Mouse (Mus musculus): Measurements from ENCODE around the gene Nudt5. TPM values are rescaled to one million over a fixed set of nuclear protein-coding genes. Genes with fewer than 3 reads are reported as not detected.
"Not testable (repeated sequence)": the region's sequence is repeated elsewhere in the genome, so short reads cannot be mapped to it uniquely, and the experiment has no call there.

The Nudt5 gene
- 1.5 and 16.9 TPM in 2 replicates for polyA plus RNA-seq (2012; ENCODE audit: insufficient read depth, low replicate concordance)

GRCm38 (mm10) chr2:5844873-5845631 is at the start of gene Nudt5, which contains the start of gene Cdc123:
TSS of gene Nudt5 (plus strand) at chr2:5845019.
TSS of gene Cdc123 (minus strand) at chr2:5845164.
- peak within 1 kb of the TSS; percentile 98 for H3K4me3 ChIP-seq (replicated peaks)
- H3K36me3 ChIP-seq (replicated peaks; ENCODE audit: low read length), result peaks cover 44% of the 10 kb centered on the region
- H3K4me1 ChIP-seq, result peaks cover 44% of the 10 kb centered on the region

DNA sequence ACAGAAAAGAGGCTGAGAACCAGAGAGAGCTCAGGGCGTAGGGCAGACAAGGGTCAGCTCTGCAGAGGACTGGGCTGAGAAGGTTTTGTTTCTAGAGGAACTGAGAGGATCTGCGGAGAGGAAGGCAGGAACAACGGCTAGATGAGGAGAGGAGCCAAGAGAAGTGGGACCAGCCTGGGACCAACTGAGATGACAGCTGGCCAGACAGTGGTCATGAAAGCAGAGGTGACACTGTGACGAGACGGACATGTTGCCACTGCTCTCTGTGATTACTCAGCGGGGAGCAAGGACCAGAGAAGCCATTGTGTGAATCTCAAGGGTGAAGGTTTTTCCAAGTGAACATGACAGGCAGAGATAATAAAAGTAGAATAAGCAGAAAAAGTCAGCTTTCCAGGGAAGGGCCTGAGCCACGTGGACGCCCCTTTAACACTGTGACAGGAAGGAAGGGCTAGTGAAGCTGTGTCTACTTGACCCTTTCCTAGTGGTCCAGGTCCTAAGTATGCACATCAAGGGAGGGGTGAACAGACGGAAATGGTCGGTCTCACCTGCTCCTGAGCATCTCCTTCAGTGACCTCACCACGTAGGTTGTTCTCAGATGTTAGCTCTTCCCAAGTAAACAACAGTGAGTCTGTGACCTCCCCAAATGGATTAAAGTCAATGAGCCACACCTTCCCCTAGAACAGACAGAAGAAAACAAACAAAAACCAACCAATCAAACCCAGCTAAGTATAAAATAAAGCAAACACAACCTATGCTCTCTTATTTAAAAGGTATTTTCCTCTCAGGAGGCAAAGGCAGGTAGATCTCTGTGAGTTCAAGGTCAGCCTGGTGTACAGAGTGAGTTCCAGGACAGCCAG is 46.8 kb upstream of the Nudt5 start:
- H3K36me3 ChIP-seq (replicated peaks; ENCODE audit: low read length), result peaks cover 96% of the 10 kb centered on the region

More at GRCm38 (mm10) chr2:5844873-5845631, at the start of gene Nudt5, which contains the start of gene Cdc123:
- Histone ChIP-seq H3K27me3 (replicated peaks) (no peaks in the 10 kb centered on the region), H3K9me3 (no peaks in the 10 kb centered on the region)
- peak; percentile 86; the same call in 1 of the 2 replicates for TF ChIP-seq FLI1 (IDR thresholded peaks at IDR 0.05; ENCODE audit: low read length)
- TF ChIP-seq GATA1 (IDR thresholded peaks at IDR 0.05; ENCODE audit: borderline replicate concordance, low read length), result no peak

DNA sequence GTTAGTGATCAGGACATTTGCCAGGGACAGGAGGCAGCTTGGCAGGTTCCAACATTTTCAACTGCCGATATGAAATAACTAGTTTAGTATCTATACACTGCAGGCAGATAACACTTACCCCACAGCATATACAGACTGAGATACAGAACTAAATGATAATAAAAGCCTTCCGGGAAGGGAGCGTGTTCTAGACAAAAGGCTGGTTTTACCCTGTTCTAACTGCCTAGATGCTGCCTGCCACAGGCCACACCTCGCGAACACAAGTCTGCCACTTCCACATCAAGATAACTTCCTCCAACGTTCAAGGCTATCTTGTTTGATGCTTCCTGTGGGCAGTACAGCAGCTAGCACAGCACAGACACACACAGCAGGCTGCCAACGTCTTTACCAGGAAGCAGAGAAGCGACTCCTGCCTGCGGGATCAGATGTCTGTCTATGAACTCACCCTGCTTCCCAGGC is 43.6 kb upstream of the Nudt5 start:
- H3K36me3 ChIP-seq (replicated peaks; ENCODE audit: low read length), result peaks cover 96% of the 10 kb centered on the region

More for the DNA sequence above, 46.8 kb upstream of the Nudt5 start:
- TF ChIP-seq FLI1 (IDR thresholded peaks at IDR 0.05; ENCODE audit: low read length), result no peak
- no peak for TF ChIP-seq GATA1 (IDR thresholded peaks at IDR 0.05; ENCODE audit: borderline replicate concordance, low read length)
- H3K9me3 ChIP-seq, result no peaks in the 10 kb centered on the region
- H3K4me3 ChIP-seq (replicated peaks), result no peak overlapping the region
- H3K4me1 ChIP-seq, result peaks cover 20% of the 10 kb centered on the region
- H3K27me3 ChIP-seq (replicated peaks), result no peaks in the 10 kb centered on the region

DNA sequence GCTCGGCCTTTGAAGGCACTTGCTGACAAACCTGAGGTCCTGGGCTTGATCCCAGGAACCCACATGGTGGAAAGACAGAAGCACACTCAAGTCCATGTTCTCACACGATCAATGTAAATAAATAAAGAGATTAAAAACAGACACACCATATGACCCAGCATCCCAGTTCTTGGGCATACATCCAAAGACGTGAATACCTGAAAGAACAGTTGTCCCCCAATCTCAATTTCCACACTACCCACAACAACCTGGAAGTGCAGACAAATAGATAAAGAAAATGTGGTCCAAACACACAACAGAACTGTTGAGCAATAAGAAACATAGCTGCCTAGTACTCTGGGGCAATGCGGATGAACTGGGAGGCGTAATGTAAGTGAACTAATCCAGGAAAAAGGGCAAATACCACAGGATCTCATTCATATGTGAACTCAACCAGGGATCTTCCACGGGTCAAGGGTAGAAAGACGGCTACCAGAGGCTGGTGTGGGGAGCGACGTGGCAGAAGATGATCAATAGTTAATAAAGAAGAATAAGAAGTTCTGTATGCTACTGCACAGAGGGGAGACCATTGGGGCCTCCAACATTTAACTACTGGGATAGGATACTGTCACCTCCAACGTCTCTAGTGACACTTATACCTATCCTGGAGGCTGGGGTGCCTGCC is 42.8 kb upstream of the Nudt5 start:
- Histone ChIP-seq H3K4me3 (replicated peaks) (no peak overlapping the region), H3K36me3 (replicated peaks; ENCODE audit: low read length) (peaks cover 92% of the 10 kb centered on the region), H3K27me3 (replicated peaks) (no peaks in the 10 kb centered on the region)

More for the DNA sequence above, 43.6 kb upstream of the Nudt5 start:
- Histone ChIP-seq H3K9me3 (no peaks in the 10 kb centered on the region), H3K4me3 (replicated peaks) (no peak overlapping the region), H3K27me3 (replicated peaks) (no peaks in the 10 kb centered on the region), H3K4me1 (peaks cover 20% of the 10 kb centered on the region)
- TF ChIP-seq GATA1 (IDR thresholded peaks at IDR 0.05; ENCODE audit: borderline replicate concordance, low read length), result no peak
- no peak for TF ChIP-seq FLI1 (IDR thresholded peaks at IDR 0.05; ENCODE audit: low read length)

DNA sequence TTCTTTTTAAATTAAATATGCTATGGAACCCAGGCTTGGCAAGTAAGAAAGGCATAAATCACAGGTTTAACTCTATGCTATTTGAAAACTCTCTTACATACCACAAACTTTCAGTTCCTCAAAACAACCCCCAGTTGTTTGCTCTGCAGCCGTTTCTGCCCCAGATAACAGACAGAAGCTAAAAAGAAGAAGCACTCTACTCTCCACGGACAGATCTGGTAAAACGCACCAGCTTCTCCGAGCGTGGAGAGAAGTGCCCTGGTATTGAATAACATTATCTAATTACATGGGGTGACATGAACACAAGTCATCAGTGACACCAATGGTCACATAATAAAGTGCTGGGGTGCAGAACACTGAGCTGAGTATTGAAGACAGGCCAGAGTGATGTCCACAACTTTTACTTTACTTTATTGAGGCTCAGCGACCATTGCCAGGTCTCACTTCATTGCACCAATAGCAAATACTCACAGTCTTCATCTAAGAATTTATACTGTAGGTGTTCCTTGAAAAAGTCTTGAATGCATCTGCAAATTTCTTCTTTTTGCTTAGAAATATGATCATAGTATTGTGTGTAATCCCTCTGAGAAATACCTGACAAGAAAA is 40.3 kb upstream of the Nudt5 start:
- H3K4me1 ChIP-seq, result peaks cover 17% of the 10 kb centered on the region

More for the DNA sequence above, 42.8 kb upstream of the Nudt5 start:
- Histone ChIP-seq H3K4me1 (peaks cover 20% of the 10 kb centered on the region), H3K9me3 (no peaks in the 10 kb centered on the region)
- TF ChIP-seq FLI1 (IDR thresholded peaks at IDR 0.05; ENCODE audit: low read length) (no peak), GATA1 (IDR thresholded peaks at IDR 0.05; ENCODE audit: borderline replicate concordance, low read length) (no peak)

DNA sequence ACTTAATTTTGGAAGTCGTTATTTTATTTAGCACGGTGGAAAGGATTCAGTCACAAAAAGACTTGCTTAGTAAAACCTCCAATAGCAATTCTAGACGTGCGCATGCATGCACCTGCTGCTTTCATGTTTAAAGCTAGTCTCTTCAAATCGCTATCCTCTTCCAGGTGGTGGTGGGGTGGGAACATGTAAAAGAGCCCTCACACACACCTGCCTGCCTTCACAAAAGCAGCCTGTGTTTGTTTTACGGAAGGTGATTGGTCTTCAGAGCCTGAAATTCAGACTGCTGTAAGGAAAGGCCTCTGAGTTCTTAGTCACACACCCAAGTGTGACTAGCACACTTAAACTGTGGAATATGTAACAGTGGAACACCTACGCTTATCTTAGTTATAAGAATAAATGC is 39.6 kb upstream of the Nudt5 start:
- TF ChIP-seq FLI1 (IDR thresholded peaks at IDR 0.05; ENCODE audit: low read length) (no peak), GATA1 (IDR thresholded peaks at IDR 0.05; ENCODE audit: borderline replicate concordance, low read length) (no peak)
- Histone ChIP-seq H3K4me1 (peaks cover 17% of the 10 kb centered on the region), H3K27me3 (replicated peaks) (no peaks in the 10 kb centered on the region), H3K9me3 (no peaks in the 10 kb centered on the region), H3K36me3 (replicated peaks; ENCODE audit: low read length) (peaks cover 93% of the 10 kb centered on the region), H3K4me3 (replicated peaks) (no peak overlapping the region)

More for the DNA sequence above, 40.3 kb upstream of the Nudt5 start:
- TF ChIP-seq GATA1 (IDR thresholded peaks at IDR 0.05; ENCODE audit: borderline replicate concordance, low read length) (no peak), FLI1 (IDR thresholded peaks at IDR 0.05; ENCODE audit: low read length) (no peak)
- Histone ChIP-seq H3K27me3 (replicated peaks) (no peaks in the 10 kb centered on the region), H3K36me3 (replicated peaks; ENCODE audit: low read length) (peaks cover 92% of the 10 kb centered on the region), H3K9me3 (no peaks in the 10 kb centered on the region), H3K4me3 (replicated peaks) (no peak overlapping the region)

- H3K4me3 ChIP-seq (replicated peaks); H3K9me3 ChIP-seq; H3K27me3 ChIP-seq (replicated peaks): not testable (repeated sequence)
- peaks cover 92% of the 10 kb centered on the region for H3K36me3 ChIP-seq (replicated peaks; ENCODE audit: low read length)
- H3K4me1 ChIP-seq, result peaks cover 19% of the 10 kb centered on the region
These were observed 38.6 kb upstream of the Nudt5 start for GRCm38 (mm10) chr2:5806201-5806600.

DNA sequence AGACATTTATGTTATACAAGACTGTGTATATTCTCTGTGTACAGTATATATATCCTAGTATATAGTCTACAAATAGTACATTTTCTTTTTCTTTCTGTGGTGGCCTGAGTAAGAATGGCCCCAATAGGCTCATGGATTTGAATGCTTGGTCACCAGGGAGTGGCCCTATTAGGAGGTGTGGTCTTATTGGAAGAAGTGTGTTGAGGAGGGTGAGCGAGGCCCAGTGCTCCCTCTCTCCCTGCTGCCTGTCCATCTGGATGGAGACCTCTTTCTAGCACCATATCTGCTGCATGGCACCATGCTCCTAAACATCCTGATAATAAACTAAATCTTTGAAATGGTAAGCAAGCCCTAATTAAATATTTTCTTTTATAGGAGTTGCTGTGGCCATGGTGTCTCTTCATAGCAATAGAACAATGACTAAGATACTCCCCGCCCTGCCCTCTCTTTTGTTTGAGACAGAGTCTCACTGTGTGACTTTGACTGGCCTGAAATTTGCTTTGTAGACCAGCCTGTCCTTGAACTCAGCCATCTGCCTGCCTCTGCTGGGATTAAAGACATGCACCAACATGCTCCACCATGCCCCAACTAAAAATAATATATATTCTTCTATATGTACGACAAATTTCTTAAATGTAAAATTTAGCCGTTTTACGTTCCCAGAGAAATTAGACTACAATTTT is 34.6 kb upstream of the Nudt5 start:
- H3K9me3 ChIP-seq, result no peaks in the 10 kb centered on the region
- H3K27me3 ChIP-seq (replicated peaks), result no peaks in the 10 kb centered on the region
- H3K4me3 ChIP-seq (replicated peaks), result no peak overlapping the region
- H3K36me3 ChIP-seq (replicated peaks; ENCODE audit: low read length), result peaks cover 82% of the 10 kb centered on the region
- no peak for TF ChIP-seq FLI1 (IDR thresholded peaks at IDR 0.05; ENCODE audit: low read length)
- TF ChIP-seq GATA1 (IDR thresholded peaks at IDR 0.05; ENCODE audit: borderline replicate concordance, low read length), result no peak
- peaks cover 10% of the 10 kb centered on the region for H3K4me1 ChIP-seq
